Mouse (Mus musculus) cortical plate, adult 2 months (tissue): ENCODE measurements around the gene Phldb3. TPM values are rescaled to one million over a fixed set of nuclear protein-coding genes. Genes with fewer than 3 reads are reported as not detected.

ENCODE experiments used
- H3K27ac ChIP-seq: fragments of 200-500 bp; 2 replicates; pipeline ENCODE4 v1.5.1; 2012; ENCODE audit warnings: low read length, control low read depth, inconsistent platforms; ENCODE audit not compliant: insufficient read depth
- H3K4me1 ChIP-seq: fragments of 200-500 bp; 2 replicates; pipeline ENCODE4 v1.6.1; 2011; ENCODE audit warnings: low read length; ENCODE audit not compliant: control insufficient read depth, insufficient read depth
- H3K4me3 ChIP-seq: fragments of 200-500 bp; 2 replicates; pipeline ENCODE4 v1.5.1; 2011; ENCODE audit warnings: mild to moderate bottlenecking, low read length, control low read depth; ENCODE audit not compliant: insufficient read depth
- CTCF ChIP-seq: fragments of 200-500 bp; IDR thresholded peaks from 2 replicates; pipeline ENCODE4 v1.5.1; 2011; ENCODE audit warnings: mild to moderate bottlenecking, control low read depth, low read length; ENCODE audit not compliant: insufficient read depth; ENCODE audit errors: extremely low read depth
- POLR2A ChIP-seq: fragments of 200-500 bp; IDR thresholded peaks from 2 replicates; pipeline ENCODE4 v1.6.1; 2011; ENCODE audit warnings: mild to moderate bottlenecking, low read length, control low read depth; ENCODE audit not compliant: insufficient read depth; ENCODE audit errors: extremely low read depth
- polyA plus RNA-seq: library from polyadenylated mRNA; depleted of rRNA; stranded (reverse); fragments of >200 nt; gene quantifications from 2 replicates; pipeline ENCODE4 v1.2.3, GENCODE M21; 2012; rRNA removed

Gene Phldb3
- polyA plus RNA-seq, 1 experiment = 0.08 TPM

DNA sequence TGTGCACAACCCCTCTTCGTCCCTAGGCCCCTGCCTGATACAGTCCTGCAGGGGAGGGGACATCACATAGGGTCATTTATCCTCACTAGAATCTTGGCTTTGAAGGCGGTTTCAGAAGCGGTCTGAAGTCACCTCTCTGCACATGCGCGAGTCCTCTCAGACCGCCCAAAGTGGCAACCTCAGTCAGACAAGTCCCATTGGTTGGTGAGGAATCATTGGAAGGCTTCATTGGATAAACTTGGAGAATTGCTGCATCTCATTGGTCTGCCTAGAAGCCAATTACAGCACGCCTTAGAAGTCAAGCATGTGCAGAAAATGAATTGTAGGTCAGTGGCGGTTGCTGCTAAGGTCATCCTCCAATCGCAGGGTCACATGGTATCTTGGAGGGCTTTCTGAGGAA, 66.0 kb downstream of the Phldb3 start, which contains the start of gene Tex101:
Gene Tex101 (minus strand): TSS at position 101 of the 400 bp plus-strand sequence.
- Histone ChIP-seq H3K4me3 (no peak within 1 kb of the TSS), H3K4me1 (no peaks in the 10 kb centered on the region), H3K27ac (no peak within 1 kb of the TSS)
- no peak for TF ChIP-seq CTCF
- no peak for TF ChIP-seq POLR2A

Other genes starting within 250 kb of the Phldb3 start
- 0.47 and 0.77 TPM in 2 replicates for gene Kcnn4, start 240.5 kb upstream of the Phldb3 start, polyA plus RNA-seq
- 81.7 and 84.5 TPM in 2 replicates for gene Smg9, start 211.1 kb upstream of the Phldb3 start, polyA plus RNA-seq
- 0.55 and 1.4 TPM in 2 replicates for gene Irgc1, start 158.5 kb upstream of the Phldb3 start, polyA plus RNA-seq
- 1.3 and 1.5 TPM in 2 replicates for gene Plaur, start 148.3 kb upstream of the Phldb3 start, polyA plus RNA-seq
- gene Cadm4, start 128.7 kb upstream of the Phldb3 start, polyA plus RNA-seq = 234 and 237 TPM in 2 replicates
- gene Zfp428, start 103.8 kb upstream of the Phldb3 start, polyA plus RNA-seq = 71.7 and 73.4 TPM in 2 replicates
- not detected in 2 replicates for gene AC161166.1, start 98.3 kb upstream of the Phldb3 start, polyA plus RNA-seq
- 52.9 and 53.9 TPM in 2 replicates for gene Irgq, start 80.1 kb upstream of the Phldb3 start, polyA plus RNA-seq
- 0.33 TPM in 1 of 2 replicates, not detected in the other for gene Pinlyp, start 64.6 kb upstream of the Phldb3 start, polyA plus RNA-seq
- 41.6 and 46.2 TPM in 2 replicates for gene Xrcc1, start 64.5 kb upstream of the Phldb3 start, polyA plus RNA-seq
- gene Ethe1, start 23.2 kb upstream of the Phldb3 start, polyA plus RNA-seq = 18.4 and 19.4 TPM in 2 replicates
- 7.3 and 7.4 TPM in 2 replicates for gene Zfp575, start 23.1 kb upstream of the Phldb3 start, polyA plus RNA-seq
- not detected in 2 replicates for gene Lypd3, start 25.8 kb downstream of the Phldb3 start, polyA plus RNA-seq
- gene Tex101, start 65.9 kb downstream of the Phldb3 start, polyA plus RNA-seq = not detected in 2 replicates
- not detected in 2 replicates for gene BC049730, start 98.5 kb downstream of the Phldb3 start, polyA plus RNA-seq
- gene Gm4763, start 116.1 kb downstream of the Phldb3 start, polyA plus RNA-seq = not detected in 2 replicates
- not detected in 2 replicates for gene Cd177, start 149.5 kb downstream of the Phldb3 start, polyA plus RNA-seq
- 0.19 TPM in 1 of 2 replicates, not detected in the other for gene Ceacam10, start 166.4 kb downstream of the Phldb3 start, polyA plus RNA-seq